Mouse (Mus musculus) testis, adult 2 months (tissue): ENCODE measurements around the gene Rab8a. TPM values are rescaled to one million over a fixed set of nuclear protein-coding genes. Genes with fewer than 3 reads are reported as not detected.

Experiments
- H3K27ac ChIP-seq: fragments of 200-500 bp; 2 replicates; pipeline ENCODE4 v1.5.1; 2012; ENCODE audit warnings: low read depth, low read length; ENCODE audit not compliant: control insufficient read depth, insufficient read depth
- H3K27me3 ChIP-seq: fragments of 200-500 bp; 2 replicates; pipeline ENCODE4 v1.6.1; 2012; ENCODE audit warnings: mild to moderate bottlenecking, low read length, moderate library complexity; ENCODE audit not compliant: control insufficient read depth, insufficient read depth
- H3K36me3 ChIP-seq: fragments of 200-500 bp; 2 replicates; pipeline ENCODE4 v1.6.1; 2012; ENCODE audit warnings: mild to moderate bottlenecking, low read length; ENCODE audit not compliant: control insufficient read depth, insufficient read depth
- H3K4me1 ChIP-seq: fragments of 200-500 bp; 2 replicates; pipeline ENCODE4 v1.6.1; 2012; ENCODE audit warnings: low read length; ENCODE audit not compliant: control insufficient read depth, insufficient read depth
- H3K4me3 ChIP-seq: fragments of 200-500 bp; 2 replicates; pipeline ENCODE4 v1.5.1; 2012; ENCODE audit warnings: low read depth, mild to moderate bottlenecking, low read length, moderate library complexity, mixed read lengths; ENCODE audit not compliant: control insufficient read depth
- CTCF ChIP-seq: fragments of 200-500 bp; IDR thresholded peaks from 2 replicates; pipeline ENCODE4 v1.5.1; 2012; ENCODE audit warnings: low read depth, mild to moderate bottlenecking, inconsistent platforms, low read length, moderate library complexity; ENCODE audit not compliant: control insufficient read depth, insufficient read depth, insufficient replicate concordance
- POLR2A ChIP-seq: fragments of 200-500 bp; IDR thresholded peaks from 2 replicates; pipeline ENCODE4 v1.6.1; 2012; ENCODE audit warnings: low read depth, mild to moderate bottlenecking, inconsistent platforms, low read length, moderate library complexity; ENCODE audit not compliant: control insufficient read depth
- polyA plus RNA-seq: library from polyadenylated mRNA; depleted of rRNA; stranded (reverse); fragments of >200 nt; gene quantifications from 2 replicates; pipeline ENCODE4 v1.2.3, GENCODE M21; 2012

Rab8a gene
- polyA plus RNA-seq, 1 experiment: 44.0 TPM

DNA sequence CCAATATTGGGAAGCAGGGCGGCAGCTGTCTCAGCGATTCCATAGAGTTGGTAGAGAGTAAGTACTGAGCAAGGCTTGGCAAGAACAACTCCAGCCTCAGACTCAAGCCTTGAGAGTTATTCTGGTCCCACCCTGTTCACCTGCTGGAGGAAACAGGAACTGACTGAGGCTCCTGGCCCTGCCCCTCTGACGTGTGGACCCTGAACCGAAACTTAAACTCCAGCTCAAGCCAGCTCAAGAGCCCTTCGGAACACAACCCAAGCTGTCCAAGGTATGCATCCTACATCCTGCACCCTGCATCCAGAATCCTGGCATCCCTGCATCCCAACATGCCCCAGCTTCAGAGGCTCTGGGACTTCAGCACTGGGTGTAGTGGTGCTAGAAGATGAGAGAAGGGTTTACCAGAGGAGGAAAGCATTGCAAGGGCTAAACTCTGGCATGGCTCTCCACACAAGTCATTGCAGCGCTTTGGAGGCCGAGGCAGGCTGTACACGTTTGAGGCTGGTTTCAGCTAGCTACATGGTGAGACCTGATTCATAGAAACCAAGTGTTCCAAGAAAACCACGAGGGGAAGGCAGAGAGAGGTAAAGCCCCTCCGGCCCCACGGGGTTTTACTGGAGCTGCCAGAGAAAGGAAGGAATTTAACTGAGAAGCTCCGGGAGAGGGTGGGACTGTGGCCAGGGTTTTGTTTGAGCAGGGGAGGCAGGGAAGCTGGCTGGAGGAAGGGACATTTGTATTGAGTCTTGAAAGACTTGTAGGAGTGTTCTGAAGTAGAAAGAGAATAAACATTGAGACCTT is 28.6 kb downstream of the Rab8a start, which contains the start of gene Hsh2d:
Gene Hsh2d, plus strand, starts transcription at position 222 of the 798 bp plus-strand sequence.
- Histone ChIP-seq H3K4me3 (no peak within 1 kb of the TSS), H3K36me3 (no peaks in the 10 kb centered on the region), H3K27ac (no peak within 1 kb of the TSS), H3K4me1 (no peaks in the 10 kb centered on the region), H3K27me3 (no peaks in the 10 kb centered on the region)
- no peak for TF ChIP-seq POLR2A
- no peak for TF ChIP-seq CTCF

GRCm38 (mm10) chr8:72190215-72190539 is 29.2 kb downstream of the Rab8a start:
- Histone ChIP-seq H3K4me3 (no peak overlapping the region), H3K27ac (no peak overlapping the region), H3K27me3 (no peaks in the 10 kb centered on the region), H3K36me3 (no peaks in the 10 kb centered on the region), H3K4me1 (no peaks in the 10 kb centered on the region)
- no peak for TF ChIP-seq POLR2A
- TF ChIP-seq CTCF: no peak

- no peak overlapping the region for H3K4me3 ChIP-seq
- H3K27me3 ChIP-seq: no peaks in the 10 kb centered on the region
- no peak overlapping the region for H3K27ac ChIP-seq
- H3K4me1 ChIP-seq: no peaks in the 10 kb centered on the region
- no peak for TF ChIP-seq POLR2A
- no peak for TF ChIP-seq CTCF
- no peaks in the 10 kb centered on the region for H3K36me3 ChIP-seq
Observed at GRCm38 (mm10) chr8:72192065-72192464, 31.1 kb downstream of the Rab8a start.

DNA sequence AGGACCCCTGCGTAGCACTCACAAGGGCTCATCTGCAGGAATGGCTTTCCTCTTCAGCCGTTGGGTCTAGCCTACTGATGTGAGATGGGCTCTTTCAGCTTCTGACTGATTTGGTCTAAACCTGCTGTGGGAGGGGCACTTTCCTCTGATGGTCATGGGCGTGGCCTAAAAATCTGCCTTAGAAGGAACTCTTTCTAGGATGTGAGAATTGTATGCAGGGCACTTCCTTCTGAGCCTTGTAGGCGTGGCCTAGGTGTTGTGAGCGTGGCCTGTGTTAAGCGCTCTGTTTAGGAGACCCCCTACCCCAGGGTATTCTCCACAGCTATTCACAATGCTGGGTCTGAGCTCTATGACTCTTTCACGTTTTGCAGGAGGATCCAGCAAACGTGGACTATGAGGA is 37.0 kb downstream of the Rab8a start:
- no peak for TF ChIP-seq POLR2A
- TF ChIP-seq CTCF: no peak
- Histone ChIP-seq H3K36me3 (no peaks in the 10 kb centered on the region), H3K4me3 (no peak overlapping the region), H3K27me3 (no peaks in the 10 kb centered on the region), H3K27ac (no peak overlapping the region), H3K4me1 (no peaks in the 10 kb centered on the region)

GRCm38 (mm10) chr8:72208582-72208981 is 47.6 kb downstream of the Rab8a start:
- Histone ChIP-seq H3K36me3 (no peaks in the 10 kb centered on the region), H3K4me3 (no peak overlapping the region), H3K27ac (no peak overlapping the region), H3K27me3 (no peaks in the 10 kb centered on the region), H3K4me1 (no peaks in the 10 kb centered on the region; the same call in 1 of the 2 replicates)
- TF ChIP-seq CTCF (no peak), POLR2A (no peak)

DNA sequence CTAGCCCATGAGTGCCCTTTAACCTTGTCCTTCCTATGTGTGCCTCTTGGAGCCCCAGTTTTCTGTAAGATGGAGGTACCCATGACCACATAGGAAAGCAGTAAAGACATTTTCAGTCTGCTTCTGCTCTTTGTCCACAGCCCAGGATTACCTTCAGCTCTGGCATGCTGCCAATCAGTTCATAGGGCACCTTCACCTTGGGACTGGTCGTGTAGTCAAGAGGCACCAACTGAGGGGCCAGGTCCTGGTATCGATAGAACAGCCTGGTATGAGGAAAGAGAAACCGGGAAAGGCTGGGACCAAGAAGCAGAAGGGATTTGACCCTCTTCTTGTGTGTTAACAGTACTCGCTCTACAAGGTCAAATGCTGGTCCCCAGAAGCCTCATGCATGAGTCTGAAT is 49.2 kb downstream of the Rab8a start:
- Histone ChIP-seq H3K27me3 (no peaks in the 10 kb centered on the region), H3K36me3 (no peaks in the 10 kb centered on the region), H3K4me3 (no peak overlapping the region), H3K4me1 (no peaks in the 10 kb centered on the region; the same call in 1 of the 2 replicates), H3K27ac (no peak overlapping the region)
- TF ChIP-seq POLR2A: no peak
- no peak for TF ChIP-seq CTCF

GRCm38 (mm10) chr8:72210710-72211109 is 49.7 kb downstream of the Rab8a start:
- TF ChIP-seq CTCF (no peak), POLR2A (no peak)
- Histone ChIP-seq H3K36me3 (no peaks in the 10 kb centered on the region), H3K27me3 (no peaks in the 10 kb centered on the region), H3K4me3 (no peak overlapping the region), H3K27ac (no peak overlapping the region), H3K4me1 (no peaks in the 10 kb centered on the region; the same call in 1 of the 2 replicates)

DNA sequence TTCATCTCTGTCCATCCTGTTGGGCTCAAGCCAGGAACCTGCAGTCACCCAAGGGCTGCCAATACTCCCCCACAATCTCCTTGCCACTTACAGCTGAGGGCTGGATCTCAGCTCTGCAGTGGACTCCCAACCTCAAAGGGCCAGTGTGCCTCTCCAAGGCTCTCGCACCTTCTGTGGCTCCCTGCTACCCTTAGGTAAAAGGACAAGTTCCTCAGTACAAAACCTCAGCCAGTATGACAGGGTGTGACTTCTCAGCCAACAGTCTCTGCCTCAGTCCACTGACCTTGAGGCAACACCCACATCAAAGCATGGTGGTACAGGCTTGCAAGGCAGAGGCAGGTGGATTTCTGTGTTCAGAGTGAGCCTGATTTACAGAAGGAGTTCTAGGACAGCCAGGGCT is 50.8 kb downstream of the Rab8a start:
- no peak overlapping the region for H3K4me3 ChIP-seq
- no peaks in the 10 kb centered on the region for H3K36me3 ChIP-seq
- H3K4me1 ChIP-seq: no peaks in the 10 kb centered on the region; the same call in 1 of the 2 replicates
- H3K27me3 ChIP-seq: no peaks in the 10 kb centered on the region
- H3K27ac ChIP-seq: no peak overlapping the region
- no peak for TF ChIP-seq CTCF
- TF ChIP-seq POLR2A: no peak
